Mouse (Mus musculus): Measurements from ENCODE around the gene Ptgds. TPM values are rescaled to one million over a fixed set of nuclear protein-coding genes. Genes with fewer than 3 reads are reported as not detected.

Ptgds gene
- total RNA-seq, 2 experiments from 2014 or later: 1.1 to 2.0 TPM

GRCm38 (mm10) chr2:25480541-25480940, 10.7 kb upstream of the Ptgds start:
- no peak for DNase-seq

- peak in 1 of 2 experiments; percentile 37 for DNase-seq
These were observed 9.9 kb upstream of the Ptgds start for GRCm38 (mm10) chr2:25479551-25480311.

- peak; percentile 77 to 81 for DNase-seq
These were observed 8.3 kb upstream of the Ptgds start for GRCm38 (mm10) chr2:25477967-25478675.

- DNase-seq: no peak
These were observed 7.7 kb upstream of the Ptgds start for GRCm38 (mm10) chr2:25477541-25477940.

- no peak for DNase-seq
These were observed 2.7 kb upstream of the Ptgds start for GRCm38 (mm10) chr2:25472550-25472949.

- peak in 1 of 2 experiments; percentile 19 for DNase-seq
These were observed 607 bp downstream of the Ptgds start for GRCm38 (mm10) chr2:25468962-25469915.

GRCm38 (mm10) chr2:25467606-25468303, 2.1 kb downstream of the Ptgds start:
- no peak for DNase-seq

GRCm38 (mm10) chr2:25465816-25466635, 3.8 kb downstream of the Ptgds start:
- no peak for DNase-seq

GRCm38 (mm10) chr2:25465256-25465655, 4.6 kb downstream of the Ptgds start:
- DNase-seq: no peak

- no peak for DNase-seq
These were observed 6.2 kb downstream of the Ptgds start for GRCm38 (mm10) chr2:25463630-25464029.

- DNase-seq: no peak
These were observed 8.4 kb downstream of the Ptgds start for GRCm38 (mm10) chr2:25461407-25461806.

- peak; percentile 93 for DNase-seq
These were observed 9.1 kb downstream of the Ptgds start, which contains the start of gene Paxx for GRCm38 (mm10) chr2:25460551-25461309. TSS of gene Paxx (minus strand) at chr2:25461094.

GRCm38 (mm10) chr2:25460135-25460534, 9.7 kb downstream of the Ptgds start:
- peak in 1 of 2 experiments; percentile 24 for DNase-seq

- peak in 1 of 2 experiments; percentile 38 for DNase-seq
These were observed 10.9 kb downstream of the Ptgds start for GRCm38 (mm10) chr2:25458911-25459310.

- no peak for DNase-seq
These were observed 12.6 kb downstream of the Ptgds start for GRCm38 (mm10) chr2:25457022-25457896.

GRCm38 (mm10) chr2:25456205-25456953, 13.5 kb downstream of the Ptgds start, which contains the start of gene Clic3:
TSS of gene Clic3 (plus strand) at chr2:25456838.
- no peak for DNase-seq

- DNase-seq: no peak
These were observed 16.9 kb downstream of the Ptgds start for GRCm38 (mm10) chr2:25452951-25453350.

All from adrenal gland, postnatal 36 days (tissue).